Mouse (Mus musculus) liver (tissue): ENCODE data around the gene Cdh23.

ENCODE experiments used
- DNase-seq: peaks from one replicate; pipeline ENCODE4 v3.0.0-alpha.2; 2020; ENCODE audit warnings: mixed read lengths

The Cdh23 gene

DNA sequence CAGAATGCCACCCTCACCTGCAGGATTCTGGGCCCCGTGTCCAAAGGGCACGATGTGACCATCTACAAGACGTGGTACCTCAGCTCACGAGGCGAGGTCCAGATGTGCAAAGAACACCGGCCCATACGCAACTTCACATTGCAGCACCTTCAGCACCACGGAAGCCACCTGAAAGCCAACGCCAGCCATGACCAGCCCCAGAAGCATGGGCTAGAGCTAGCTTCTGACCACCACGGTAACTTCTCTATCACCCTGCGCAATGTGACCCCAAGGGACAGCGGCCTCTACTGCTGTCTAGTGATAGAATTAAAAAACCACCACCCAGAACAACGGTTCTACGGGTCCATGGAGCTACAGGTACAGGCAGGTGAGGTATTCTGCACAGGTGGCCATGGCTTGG, 338.4 kb downstream of the Cdh23 start:
- no peak for DNase-seq

DNA sequence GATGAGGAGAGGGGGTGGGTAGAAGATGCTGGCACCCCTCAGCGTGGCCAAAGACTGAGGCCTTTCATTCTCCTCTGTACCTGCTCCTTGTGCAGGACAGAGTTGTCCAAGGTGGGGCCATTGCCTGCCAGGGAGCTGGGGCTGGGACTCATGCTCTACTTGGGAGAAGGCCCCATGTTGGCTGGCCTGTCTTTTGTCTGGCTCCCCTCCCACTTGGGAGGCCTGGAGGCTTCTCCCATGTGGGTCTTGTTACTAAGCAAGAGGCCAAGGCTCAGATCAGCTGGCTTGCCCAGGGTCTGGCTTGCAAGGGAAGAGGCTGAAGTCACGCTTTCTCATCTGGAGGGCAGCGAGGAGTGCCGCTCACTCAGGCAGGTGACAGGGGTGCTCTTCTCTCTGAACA, 338.8 kb downstream of the Cdh23 start:
- DNase-seq: no peak

DNA sequence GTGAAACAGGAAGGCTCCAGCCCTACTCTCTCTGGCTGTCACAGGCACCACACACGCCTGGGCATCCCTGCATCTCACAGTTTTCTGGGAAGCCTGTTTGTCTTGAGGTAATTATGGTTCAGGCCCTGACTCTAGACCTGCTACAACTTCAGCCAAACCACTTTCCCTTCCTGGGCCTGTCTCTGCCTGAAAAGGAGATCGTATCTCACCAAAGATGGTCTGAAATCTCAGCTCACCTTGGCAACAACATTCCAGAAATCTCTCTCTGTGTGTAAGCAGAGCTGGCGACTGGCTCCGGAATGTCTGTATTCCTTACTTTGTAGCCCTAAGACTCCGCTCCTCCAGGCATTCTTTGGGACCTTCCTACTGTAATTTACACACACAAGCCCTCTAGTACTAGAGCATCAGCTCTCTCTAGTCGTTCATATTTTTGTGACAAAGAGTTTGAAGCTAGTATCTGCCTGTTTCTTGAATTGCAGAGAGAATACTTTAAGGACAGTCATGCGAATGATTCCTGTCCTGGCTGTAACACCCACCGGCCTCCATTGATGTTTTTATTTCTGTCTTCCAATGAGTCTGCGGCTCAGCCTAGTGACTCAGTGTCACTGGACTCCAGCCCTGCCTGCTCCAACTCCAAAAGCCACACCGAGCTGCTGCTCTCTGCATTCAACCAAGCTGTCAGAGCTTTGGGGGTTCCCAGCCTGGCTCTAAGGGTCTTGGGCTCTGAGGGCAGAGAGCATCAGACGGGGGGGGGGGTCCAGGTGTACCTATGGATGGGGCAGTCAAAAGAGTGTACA, 341.2 kb downstream of the Cdh23 start:
- DNase-seq: no peak

DNA sequence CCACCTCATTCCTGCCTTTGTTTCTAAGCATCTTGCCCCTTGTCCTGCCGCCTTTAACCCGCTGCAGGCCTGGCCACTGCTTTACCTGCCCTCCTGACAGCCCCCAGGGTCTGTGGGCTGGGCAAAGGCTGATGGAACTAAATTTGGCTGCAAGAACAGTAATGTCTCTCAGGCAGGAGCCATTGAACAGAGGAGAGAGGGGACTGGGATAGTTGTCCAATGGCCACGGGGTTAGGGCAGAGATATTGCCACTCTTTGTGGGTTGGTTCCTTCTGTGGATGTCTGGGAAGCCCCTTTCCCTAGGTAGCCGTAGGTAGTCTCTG, 342.3 kb downstream of the Cdh23 start:
- no peak for DNase-seq

DNA sequence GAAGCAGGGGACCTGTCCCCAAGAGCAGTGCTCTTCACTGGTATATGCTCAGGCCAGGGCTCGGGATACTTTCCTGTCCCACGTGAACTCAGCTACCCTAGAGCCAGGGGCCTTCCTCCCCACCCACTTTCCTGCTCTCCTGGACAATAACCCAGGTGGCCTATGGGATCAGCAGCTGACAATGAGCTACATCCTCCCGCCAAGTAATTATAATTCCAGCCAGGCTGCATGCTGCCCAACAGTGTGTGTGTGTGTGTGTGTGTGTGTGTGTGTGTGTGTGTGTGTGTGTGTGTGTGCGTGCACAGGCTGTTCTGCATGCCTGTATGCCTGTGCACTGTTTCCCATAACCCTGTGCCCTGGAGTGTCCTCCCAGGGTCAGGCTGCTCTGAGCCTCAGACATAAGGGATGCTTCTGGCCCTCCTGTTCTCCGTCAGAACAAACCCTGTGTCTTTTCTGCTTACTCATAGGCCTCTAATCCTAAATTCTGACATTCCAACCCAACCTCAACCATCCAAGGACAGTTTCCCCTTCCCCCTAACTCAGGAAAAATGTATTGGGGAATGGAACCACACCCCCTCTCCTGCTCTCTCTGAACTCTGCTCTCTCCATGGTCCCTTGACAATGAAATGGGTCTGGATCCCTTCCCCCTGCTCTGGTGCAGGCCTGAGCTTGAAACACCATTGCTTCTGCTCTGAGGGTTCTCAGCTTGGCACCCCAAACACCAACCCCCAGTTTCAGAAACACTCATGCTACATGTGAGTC, 342.9 kb downstream of the Cdh23 start:
- DNase-seq: no peak

DNA sequence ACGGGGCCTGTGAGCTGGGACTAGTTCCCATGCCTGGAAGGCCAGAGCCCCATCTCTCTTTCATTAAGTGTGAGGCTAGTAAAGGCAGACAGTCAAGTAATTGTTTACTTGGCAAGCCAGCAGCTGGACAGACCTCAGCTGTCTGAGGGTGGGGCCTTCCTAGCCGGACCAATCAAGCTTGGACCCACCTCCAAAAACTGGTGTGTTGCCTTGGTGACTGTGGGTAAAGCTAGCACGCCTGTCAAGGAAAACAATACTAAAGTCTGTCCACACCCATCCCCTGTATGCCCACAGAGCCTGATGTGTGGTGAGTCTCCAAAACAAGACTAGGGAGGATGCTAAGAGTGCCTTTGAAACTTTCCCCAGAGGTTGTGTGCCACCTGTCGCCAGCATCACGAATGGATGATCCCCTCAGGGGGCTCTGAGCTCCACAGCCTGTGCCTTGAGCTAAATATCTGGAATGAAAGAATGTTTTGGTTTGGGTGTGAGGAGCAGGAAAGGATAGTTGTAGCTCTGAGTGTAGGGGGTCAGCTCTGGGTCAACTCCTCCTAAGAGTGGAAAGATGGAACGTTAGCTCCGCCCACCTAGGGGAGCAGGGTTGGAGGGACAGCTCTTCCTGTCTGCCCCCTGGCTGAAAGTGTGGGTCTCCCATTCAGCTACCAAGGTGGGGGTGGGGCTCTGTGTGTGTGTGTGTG, 344.4 kb downstream of the Cdh23 start:
- DNase-seq: peak; percentile 49

DNA sequence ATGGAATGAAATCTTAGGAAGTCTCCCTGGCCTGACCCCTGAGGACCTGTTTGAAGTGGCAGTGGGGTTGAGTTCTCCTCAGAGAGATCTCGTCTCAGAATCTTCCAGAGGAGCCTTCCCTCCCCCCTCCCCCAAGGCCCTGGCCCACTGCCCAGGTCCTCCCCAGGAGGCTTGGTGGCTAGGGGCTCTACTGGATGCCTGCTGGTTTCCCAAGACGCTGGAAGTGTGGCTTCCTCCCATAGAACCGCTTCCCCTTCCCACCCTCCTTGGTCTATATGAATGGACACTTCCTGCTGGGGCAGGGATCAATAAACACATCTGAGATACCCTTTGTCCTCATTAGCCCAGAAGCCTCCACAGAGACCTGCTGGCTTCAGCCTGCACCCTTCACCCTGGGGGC, 345.0 kb downstream of the Cdh23 start:
- DNase-seq: no peak

DNA sequence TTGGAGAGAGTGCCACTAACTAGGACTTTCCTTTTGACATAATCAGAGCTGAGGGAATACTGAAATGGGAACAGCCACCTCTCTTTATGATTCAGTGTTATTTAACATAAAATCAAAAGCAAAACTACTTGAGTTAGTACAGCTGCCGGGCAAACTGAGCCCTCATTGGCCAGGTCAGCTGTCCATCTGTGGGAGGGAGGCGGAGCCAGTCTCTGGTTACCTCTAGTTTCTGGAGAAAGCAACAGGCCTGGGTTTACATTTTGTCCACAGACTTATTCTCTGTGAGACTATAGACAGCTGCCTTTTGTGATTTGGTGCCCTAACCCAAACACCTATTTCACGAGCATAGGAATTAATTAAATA, 345.5 kb downstream of the Cdh23 start:
- DNase-seq: peak; percentile 88

DNA sequence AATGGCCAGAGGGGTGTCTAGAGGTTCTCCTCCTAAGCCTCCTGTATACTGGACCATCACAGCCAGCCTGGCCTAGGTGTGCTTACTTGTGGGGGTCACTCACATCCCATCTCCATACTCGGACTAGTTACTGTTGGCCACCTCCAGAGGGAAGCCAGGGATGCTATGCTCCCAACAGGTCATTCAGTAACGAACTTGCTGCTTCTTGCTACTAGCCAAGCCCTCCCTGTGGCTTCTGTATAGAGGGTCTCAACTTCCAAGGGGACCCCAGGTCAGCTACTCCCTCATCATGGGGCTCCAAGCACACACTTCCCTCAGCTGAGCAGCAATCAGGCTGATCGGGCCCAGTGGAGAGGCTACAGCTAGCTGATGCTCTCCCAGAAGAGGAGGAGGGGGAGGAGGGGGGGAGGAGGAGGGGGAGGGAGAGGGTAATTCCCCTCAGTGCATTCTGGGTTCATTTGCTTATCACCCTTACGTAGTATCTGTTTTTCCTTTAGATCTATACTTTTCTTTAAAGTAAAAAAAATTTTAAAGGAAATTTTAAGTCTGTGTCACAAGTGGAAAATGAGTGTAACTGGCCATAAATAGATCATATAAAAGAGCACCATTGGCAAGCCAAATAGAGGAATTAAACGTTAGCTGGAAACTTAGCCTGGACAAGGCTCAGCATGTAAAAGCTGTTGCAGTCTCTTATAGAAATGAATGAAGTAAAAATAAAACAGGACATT, 346.0 kb downstream of the Cdh23 start:
- no peak for DNase-seq

DNA sequence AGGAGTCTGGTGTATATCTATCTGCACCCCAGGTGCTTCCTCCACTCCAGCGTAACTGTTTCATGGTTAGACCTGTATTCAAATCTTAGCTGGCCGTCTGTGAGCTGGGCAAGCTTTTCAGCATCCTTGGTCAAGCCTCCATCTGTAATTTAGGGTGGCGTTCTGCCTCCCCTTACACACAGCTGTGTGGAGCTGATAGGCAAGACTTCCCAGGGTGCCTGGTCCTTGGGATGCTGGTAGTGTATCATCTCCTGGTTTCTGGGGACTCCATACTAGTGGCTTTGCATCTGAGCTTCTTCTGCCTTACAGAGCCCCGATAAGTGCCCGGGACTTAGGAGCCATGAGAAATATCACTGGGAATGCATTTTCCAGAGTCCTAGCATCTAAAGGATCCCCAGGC, 346.6 kb downstream of the Cdh23 start:
- DNase-seq: peak; percentile 67

DNA sequence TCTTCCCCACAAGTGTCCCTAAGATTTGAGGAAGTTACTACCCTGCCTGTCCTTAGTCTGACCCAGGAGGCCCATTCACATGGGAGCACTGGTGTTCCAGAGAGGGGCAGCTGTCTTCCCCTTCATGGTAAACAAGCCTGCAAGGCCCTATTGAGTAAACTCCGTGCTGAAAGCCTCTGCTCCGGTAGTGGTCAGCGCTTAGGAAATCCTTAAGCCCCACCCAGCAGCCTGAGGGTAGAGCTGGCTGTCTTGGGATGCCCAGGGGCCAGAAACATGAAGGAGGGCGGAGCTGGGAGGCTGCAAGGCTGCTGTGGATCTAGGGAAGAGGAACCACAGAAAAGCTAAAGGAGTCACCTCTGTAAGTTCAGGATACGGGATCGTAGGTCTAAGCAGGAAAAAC, 347.2 kb downstream of the Cdh23 start:
- DNase-seq: peak; percentile 66

DNA sequence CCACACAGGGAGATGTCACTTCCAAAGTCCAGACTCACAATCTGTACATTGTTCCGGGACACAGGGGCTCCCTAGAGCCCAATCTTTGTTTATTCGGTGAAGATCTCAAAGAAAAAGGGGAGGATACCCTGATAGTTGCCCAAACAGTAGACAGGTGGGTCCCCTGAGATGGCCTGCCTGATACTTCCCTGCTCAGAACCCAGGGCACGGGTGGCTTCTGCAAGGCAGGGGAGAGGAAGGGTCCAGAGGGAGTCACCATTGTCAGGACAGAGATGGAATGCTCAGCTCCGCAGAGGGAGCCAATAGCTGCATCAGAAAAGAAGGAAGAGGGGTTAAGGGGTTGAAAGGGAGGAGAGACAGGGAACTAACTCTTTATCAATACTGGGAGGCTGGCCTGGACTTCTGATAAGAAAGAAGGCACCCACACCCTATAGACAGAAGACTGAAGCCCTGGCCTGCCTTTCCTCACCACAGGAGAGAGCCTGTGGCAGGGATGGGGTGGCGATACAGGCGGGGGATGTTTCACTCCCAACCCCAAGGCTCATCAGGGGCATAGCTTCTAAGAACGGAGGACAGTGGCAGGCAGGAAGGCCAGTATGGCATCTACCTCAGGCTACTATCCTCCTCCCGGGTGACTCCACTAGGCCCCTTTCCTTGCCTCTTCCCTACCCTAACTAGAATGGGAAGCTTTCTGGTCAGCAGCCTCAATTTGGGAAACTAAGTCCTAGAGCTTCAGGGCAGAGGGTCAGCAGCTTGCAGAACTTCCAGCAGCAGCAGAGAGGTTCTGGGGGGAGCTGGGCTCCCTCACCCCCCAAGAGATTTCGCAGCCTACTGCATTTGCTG, 348.3 kb downstream of the Cdh23 start:
- DNase-seq: peak; percentile 65

DNA sequence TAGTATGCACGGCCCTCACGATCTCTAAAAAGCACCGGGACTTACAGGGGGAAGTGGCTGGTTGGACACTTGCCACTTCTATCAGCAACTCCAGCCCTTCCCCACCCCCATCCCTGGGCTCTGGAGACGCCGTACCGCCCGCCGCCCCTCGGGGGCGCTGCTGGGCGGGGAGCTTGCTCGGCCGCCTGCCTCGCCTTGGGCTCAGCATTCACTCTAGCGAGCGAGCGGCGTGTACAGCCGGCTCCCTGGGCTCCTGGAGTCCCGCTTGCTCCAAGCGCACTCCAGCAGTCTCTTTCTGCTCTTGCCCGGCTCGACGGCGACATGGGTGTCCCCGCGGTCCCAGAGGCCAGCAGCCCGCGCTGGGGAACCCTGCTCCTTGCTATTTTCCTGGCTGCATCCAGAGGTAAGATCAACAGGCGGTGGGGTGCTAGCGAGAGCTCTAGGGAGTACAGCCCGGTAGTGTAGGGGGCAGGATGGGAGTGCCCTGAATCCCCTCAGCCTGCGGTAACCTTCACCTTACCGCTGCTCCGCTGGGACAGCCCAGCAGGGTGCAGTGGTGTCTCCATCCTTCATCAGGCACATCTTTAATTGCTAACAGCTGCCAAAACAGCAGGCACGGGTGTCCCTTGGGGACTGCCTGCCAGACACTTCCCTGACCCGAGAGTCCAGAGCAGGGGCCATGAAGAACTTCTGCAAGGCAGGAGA, 349.4 kb downstream of the Cdh23 start, which contains the start of gene Vsir:
Vsir (plus strand) TSS at position 151 of the 705 bp plus-strand sequence.
- peak; percentile 86 for DNase-seq

DNA sequence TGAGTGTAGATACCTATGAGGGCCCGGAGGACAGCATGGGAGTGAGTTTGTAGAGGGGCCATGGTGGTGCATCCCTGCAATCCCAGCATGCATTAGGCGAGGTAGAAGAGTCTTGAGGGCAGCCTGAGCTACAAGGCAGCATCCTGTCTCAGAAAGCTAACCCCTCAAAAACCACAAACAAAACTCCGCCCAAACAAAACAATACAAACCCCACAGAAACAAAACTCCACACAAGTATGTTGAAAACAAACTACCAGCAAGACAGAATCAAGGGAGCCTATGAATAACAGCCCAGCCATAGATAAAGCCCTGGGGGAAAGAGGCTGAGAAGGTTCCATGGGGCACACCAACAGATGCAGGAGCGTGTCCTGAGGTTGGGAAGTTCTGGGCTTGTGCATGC, 350.2 kb downstream of the Cdh23 start:
- no peak for DNase-seq

DNA sequence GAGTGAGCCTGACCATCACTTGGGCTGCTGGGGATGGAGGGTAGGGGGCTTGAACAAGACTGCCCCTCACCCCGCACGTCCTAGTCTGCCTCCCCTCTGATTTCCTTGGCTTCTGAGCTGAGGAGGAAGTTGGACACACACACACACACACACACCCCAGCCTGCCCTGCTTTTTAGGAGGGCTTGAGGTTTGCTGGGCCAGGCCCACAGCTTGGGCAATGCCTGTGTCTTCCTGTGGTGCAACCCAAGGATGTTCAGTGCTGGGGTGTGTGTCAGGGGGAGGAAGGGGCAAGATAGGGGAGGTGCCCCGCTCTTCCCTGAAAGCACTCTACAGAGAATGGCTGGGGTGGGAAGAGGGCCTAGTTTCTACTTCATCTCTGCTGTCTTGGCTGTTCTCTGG, 352.2 kb downstream of the Cdh23 start:
- DNase-seq: peak; percentile 40

DNA sequence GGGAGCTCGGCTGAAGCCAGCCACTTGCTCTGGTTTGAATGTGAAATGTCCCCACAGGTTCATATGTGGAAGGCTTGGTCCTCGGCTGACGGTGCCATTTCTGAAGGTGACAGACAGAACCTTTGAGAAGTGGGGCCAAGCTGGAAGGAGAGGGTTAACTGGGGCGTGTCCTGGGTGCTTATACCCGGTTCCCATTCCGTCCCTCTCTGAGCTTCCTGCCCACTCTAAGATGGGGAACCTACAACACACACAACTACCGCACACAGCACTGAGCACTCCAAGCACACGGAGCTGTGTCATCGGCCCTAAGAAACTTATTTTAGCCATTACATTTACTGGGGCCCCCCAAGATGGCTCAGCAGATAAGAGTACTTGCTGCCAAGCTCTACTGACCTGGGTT, 354.8 kb downstream of the Cdh23 start:
- DNase-seq: no peak

DNA sequence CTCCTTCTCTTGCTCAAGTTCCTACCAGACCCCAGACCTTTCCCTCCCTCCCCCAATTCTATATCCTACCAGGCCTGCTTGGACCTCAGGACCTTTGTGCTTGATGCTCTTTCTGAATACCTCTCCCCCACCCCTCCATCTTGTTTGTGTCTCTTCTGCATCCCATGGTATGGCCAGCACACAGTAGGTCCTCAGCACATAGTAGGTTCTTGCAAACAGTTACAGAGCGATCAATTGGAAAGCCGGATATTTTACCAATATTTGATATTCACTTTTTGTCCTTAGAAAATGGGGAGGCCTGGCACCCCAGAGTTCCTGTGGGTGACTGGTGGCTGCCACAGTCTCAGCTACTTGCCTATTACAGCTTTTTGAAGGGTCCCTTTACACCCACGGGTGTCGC, 361.3 kb downstream of the Cdh23 start:
- DNase-seq: no peak

DNA sequence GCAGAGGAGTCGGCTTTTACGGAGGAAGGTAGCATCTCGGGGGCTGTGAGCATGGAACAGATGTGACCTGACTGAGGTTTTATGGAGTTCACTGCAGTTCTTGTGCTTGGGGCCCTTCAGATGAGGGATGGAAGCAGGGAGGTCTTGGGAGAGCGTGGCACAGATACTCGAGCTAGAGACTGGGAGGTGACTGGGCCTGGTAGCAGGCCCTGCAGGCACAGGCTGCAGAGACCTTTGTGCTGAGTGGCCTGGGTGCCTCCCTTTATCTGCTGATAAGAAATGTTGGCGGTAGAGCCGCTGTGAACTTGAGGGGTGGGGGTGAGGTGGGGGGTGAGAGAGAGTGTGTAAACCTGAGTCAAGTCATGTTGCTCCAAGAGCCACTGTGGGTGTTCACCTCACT, 361.7 kb downstream of the Cdh23 start:
- no peak for DNase-seq

DNA sequence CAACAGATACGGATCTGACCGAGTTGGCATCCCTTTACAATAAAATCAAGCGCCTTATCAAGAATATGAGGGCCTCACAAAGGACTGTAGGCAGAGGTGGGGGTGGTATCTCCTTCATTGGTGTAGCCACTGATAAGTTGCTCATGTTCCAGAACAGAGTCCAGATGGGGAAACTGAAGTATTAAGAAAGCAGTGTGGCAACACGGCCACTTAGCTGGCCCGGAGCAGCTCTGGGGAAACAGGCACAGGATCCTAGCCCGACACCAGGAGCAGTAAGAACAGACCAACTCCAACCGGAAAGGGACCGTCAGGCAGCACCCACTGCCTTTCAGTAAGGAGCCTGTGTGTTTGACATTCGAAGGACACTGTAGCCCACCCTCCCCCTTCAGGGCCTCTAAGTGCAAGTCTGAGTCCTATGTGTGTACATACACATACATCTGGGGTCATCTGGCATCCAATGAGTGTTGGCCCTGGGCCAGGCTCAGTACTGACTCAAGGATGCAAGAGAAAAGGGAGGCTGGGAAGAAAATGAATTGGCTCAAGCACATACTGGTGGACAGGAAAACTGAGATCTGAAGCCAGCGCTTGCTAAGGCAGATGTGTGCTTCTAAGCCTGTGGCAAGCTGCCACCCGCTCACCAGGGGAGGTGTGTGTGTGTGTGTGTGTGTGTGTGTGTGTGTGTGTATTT, 367.2 kb downstream of the Cdh23 start:
- no peak for DNase-seq

DNA sequence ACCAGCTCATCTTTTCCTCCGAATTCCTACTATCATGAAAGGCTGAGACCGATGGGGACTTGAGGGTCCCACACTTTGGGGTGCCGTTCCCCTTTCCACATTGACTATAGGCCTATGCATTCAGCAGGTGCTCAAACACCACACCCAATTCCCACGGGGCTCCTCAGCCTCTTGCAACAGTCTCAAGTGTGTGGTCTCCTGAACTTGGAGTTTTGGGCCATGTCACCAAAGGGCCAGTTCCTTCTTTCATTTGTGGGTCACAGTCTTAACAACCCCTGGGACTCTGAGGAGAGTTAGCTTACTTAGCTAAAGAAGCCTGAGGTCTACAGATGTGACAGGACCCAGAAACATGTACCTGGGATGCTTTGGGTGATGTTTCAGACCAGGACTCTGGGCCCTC, 380.1 kb downstream of the Cdh23 start:
- DNase-seq: no peak

DNA sequence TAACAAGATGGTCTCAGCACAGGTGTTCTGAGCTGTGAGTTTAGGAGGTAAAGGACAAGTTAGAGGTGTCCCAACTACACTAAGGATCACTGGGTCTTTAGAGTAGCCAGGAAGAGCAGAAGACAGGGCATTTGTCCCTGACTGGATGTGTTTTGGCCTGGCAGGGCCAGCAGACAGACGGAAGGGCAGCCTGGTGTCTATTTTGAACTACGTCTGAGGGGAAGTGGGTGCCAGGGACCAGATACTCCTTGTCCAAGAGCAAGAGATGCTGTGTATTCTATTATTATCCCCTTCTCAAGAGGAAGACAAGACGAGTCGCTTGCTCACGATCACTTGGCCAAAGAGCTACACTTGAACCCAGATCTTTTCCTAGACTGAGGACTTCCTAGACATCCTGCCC, 382.7 kb downstream of the Cdh23 start:
- DNase-seq: no peak
